Mouse (Mus musculus): ENCODE measurements around the gene Ggnbp2. TPM values are rescaled to one million over a fixed set of nuclear protein-coding genes. Genes with fewer than 3 reads are reported as not detected.
"Not testable (repeated sequence)": the region's sequence is repeated elsewhere in the genome, so short reads cannot be mapped to it uniquely, and the experiment has no call there.

Ggnbp2 gene
- polyA plus RNA-seq, 1 experiment from 2014 or later, result 74.7 TPM

GRCm38 (mm10) chr11:84882346-84882745, 11.7 kb upstream of the Ggnbp2 start:
- Histone ChIP-seq H3K4me2 (replicated peaks; ENCODE audit: low read depth, low read length) (no peak overlapping the region), H3K36me3 (ENCODE audit: control insufficient read depth, insufficient read depth, low read length) (peaks cover 44% of the 10 kb centered on the region), H3K27me3 (ENCODE audit: control insufficient read depth, insufficient read depth, low read length) (no peaks in the 10 kb centered on the region), H3K27ac (ENCODE audit: low read depth, low read length) (no peak overlapping the region), H3K9ac (ENCODE audit: low read depth, low read length) (no peak overlapping the region), H3K4me3 (ENCODE audit: low read length) (no peak overlapping the region), H3K9me3 (ENCODE audit: control insufficient read depth, low read length) (no peaks in the 10 kb centered on the region), H3K4me1 (ENCODE audit: control insufficient read depth, insufficient read depth, low read length) (peaks cover 11% of the 10 kb centered on the region)
- 92% methylated on average over 7 of the region's 7 CpGs for WGBS
- no peak for ATAC-seq (ENCODE audit: low FRiP score, low TSS enrichment)

- peak overlapping the region; percentile 94 for H3K27ac ChIP-seq (ENCODE audit: low read depth, low read length)
- peaks cover 37% of the 10 kb centered on the region for H3K36me3 ChIP-seq (ENCODE audit: control insufficient read depth, insufficient read depth, low read length)
- peak overlapping the region; percentile 95 for H3K4me3 ChIP-seq (ENCODE audit: low read length)
- H3K27me3 ChIP-seq (ENCODE audit: control insufficient read depth, insufficient read depth, low read length), result no peaks in the 10 kb centered on the region
- H3K9me3 ChIP-seq (ENCODE audit: control insufficient read depth, low read length), result no peaks in the 10 kb centered on the region
- 43% methylated on average over 9 of the region's 9 CpGs for WGBS
- no peak for ATAC-seq (ENCODE audit: low FRiP score, low TSS enrichment)
- H3K9ac ChIP-seq (ENCODE audit: low read depth, low read length), result peak overlapping the region; percentile 89
- H3K4me2 ChIP-seq (replicated peaks; ENCODE audit: low read depth, low read length), result peak overlapping the region; percentile 89
- H3K4me1 ChIP-seq (ENCODE audit: control insufficient read depth, insufficient read depth, low read length), result peaks cover 11% of the 10 kb centered on the region
These were observed 10.4 kb upstream of the Ggnbp2 start for GRCm38 (mm10) chr11:84880971-84881370.

GRCm38 (mm10) chr11:84880465-84880961, 9.9 kb upstream of the Ggnbp2 start:
- Histone ChIP-seq H3K27ac (ENCODE audit: low read depth, low read length) (peak overlapping the region; percentile 94), H3K27me3 (ENCODE audit: control insufficient read depth, insufficient read depth, low read length) (no peaks in the 10 kb centered on the region), H3K4me1 (ENCODE audit: control insufficient read depth, insufficient read depth, low read length) (peaks cover 11% of the 10 kb centered on the region), H3K9ac (ENCODE audit: low read depth, low read length) (peak overlapping the region; percentile 89), H3K4me3 (ENCODE audit: low read length) (peak overlapping the region; percentile 95), H3K4me2 (replicated peaks; ENCODE audit: low read depth, low read length) (peak overlapping the region; percentile 89), H3K36me3 (ENCODE audit: control insufficient read depth, insufficient read depth, low read length) (peaks cover 34% of the 10 kb centered on the region), H3K9me3 (ENCODE audit: control insufficient read depth, low read length) (no peaks in the 10 kb centered on the region)
- WGBS, result 0% methylated on average over 20 of the region's 24 CpGs
- peak; percentile 70 for ATAC-seq (ENCODE audit: low FRiP score, low TSS enrichment)

GRCm38 (mm10) chr11:84879772-84880464, 9.3 kb upstream of the Ggnbp2 start, which contains the start of the genes Myo19 and Pigw:
Myo19 (plus strand) TSS chr11:84880148.
Pigw (minus strand) TSS chr11:84880285.
- H3K4me2 ChIP-seq (replicated peaks; ENCODE audit: low read depth, low read length), result peak within 1 kb of the TSS; percentile 89
- H3K27ac ChIP-seq (ENCODE audit: low read depth, low read length), result peak within 1 kb of the TSS; percentile 94
- peak within 1 kb of the TSS; percentile 89 for H3K9ac ChIP-seq (ENCODE audit: low read depth, low read length)
- H3K4me3 ChIP-seq (ENCODE audit: low read length), result peak within 1 kb of the TSS; percentile 95
- peaks cover 11% of the 10 kb centered on the region for H3K4me1 ChIP-seq (ENCODE audit: control insufficient read depth, insufficient read depth, low read length)
- ATAC-seq (ENCODE audit: low FRiP score, low TSS enrichment), result peak; percentile 95
- H3K27me3 ChIP-seq (ENCODE audit: control insufficient read depth, insufficient read depth, low read length), result no peaks in the 10 kb centered on the region
- no peaks in the 10 kb centered on the region for H3K9me3 ChIP-seq (ENCODE audit: control insufficient read depth, low read length)
- under 1% methylated on average over 76 of the region's 81 CpGs for whole genome bisulfite sequencing
- H3K36me3 ChIP-seq (ENCODE audit: control insufficient read depth, insufficient read depth, low read length), result peaks cover 28% of the 10 kb centered on the region

- no peak for ATAC-seq (ENCODE audit: low FRiP score, low TSS enrichment)
- peak overlapping the region; percentile 89 for H3K9ac ChIP-seq (ENCODE audit: low read depth, low read length)
- peaks cover 28% of the 10 kb centered on the region; the same call in 1 of the 2 replicates for H3K36me3 ChIP-seq (ENCODE audit: control insufficient read depth, insufficient read depth, low read length)
- WGBS, result 23% methylated on average over 6 of the region's 7 CpGs
- H3K27ac ChIP-seq (ENCODE audit: low read depth, low read length), result peak overlapping the region; percentile 94; the same call in 1 of the 2 replicates
- peaks cover 11% of the 10 kb centered on the region for H3K4me1 ChIP-seq (ENCODE audit: control insufficient read depth, insufficient read depth, low read length)
- no peaks in the 10 kb centered on the region for H3K27me3 ChIP-seq (ENCODE audit: control insufficient read depth, insufficient read depth, low read length)
- peak overlapping the region; percentile 95 for H3K4me3 ChIP-seq (ENCODE audit: low read length)
- H3K9me3 ChIP-seq (ENCODE audit: control insufficient read depth, low read length), result no peaks in the 10 kb centered on the region
- H3K4me2 ChIP-seq (replicated peaks; ENCODE audit: low read depth, low read length), result peak overlapping the region; percentile 89
These were observed 8.6 kb upstream of the Ggnbp2 start for GRCm38 (mm10) chr11:84879007-84879771.

GRCm38 (mm10) chr11:84876020-84876419, 5.4 kb upstream of the Ggnbp2 start:
- H3K9ac ChIP-seq (ENCODE audit: low read depth, low read length); H3K4me3 ChIP-seq (ENCODE audit: low read length); ATAC-seq (ENCODE audit: low FRiP score, low TSS enrichment); H3K4me1 ChIP-seq (ENCODE audit: control insufficient read depth, insufficient read depth, low read length); H3K4me2 ChIP-seq (replicated peaks; ENCODE audit: low read depth, low read length); H3K27me3 ChIP-seq (ENCODE audit: control insufficient read depth, insufficient read depth, low read length); H3K27ac ChIP-seq (ENCODE audit: low read depth, low read length); H3K9me3 ChIP-seq (ENCODE audit: control insufficient read depth, low read length): not testable (repeated sequence)
- whole genome bisulfite sequencing, result no CpG with 5 or more reads among the region's 1 CpGs
- peaks cover 20% of the 10 kb centered on the region; the same call in 1 of the 2 replicates for H3K36me3 ChIP-seq (ENCODE audit: control insufficient read depth, insufficient read depth, low read length)

- no peak for ATAC-seq (ENCODE audit: low FRiP score, low TSS enrichment)
These were observed 2.6 kb upstream of the Ggnbp2 start for GRCm38 (mm10) chr11:84873042-84873833.

GRCm38 (mm10) chr11:84871548-84872069, 992 bp upstream of the Ggnbp2 start:
- peak overlapping the region; percentile 97; the same call in 1 of the 2 replicates for H3K9ac ChIP-seq (ENCODE audit: low read depth, low read length)
- H3K27ac ChIP-seq (ENCODE audit: low read depth, low read length), result peak overlapping the region; percentile 99
- ATAC-seq (ENCODE audit: low FRiP score, low TSS enrichment), result no peak
- H3K4me2 ChIP-seq (replicated peaks; ENCODE audit: low read depth, low read length), result peak overlapping the region; percentile 70
- no peaks in the 10 kb centered on the region for H3K27me3 ChIP-seq (ENCODE audit: control insufficient read depth, insufficient read depth, low read length)
- H3K4me1 ChIP-seq (ENCODE audit: control insufficient read depth, insufficient read depth, low read length), result peaks cover 11% of the 10 kb centered on the region; the same call in 1 of the 2 replicates
- peak overlapping the region; percentile 96 for H3K4me3 ChIP-seq (ENCODE audit: low read length)
- no peaks in the 10 kb centered on the region for H3K9me3 ChIP-seq (ENCODE audit: control insufficient read depth, low read length)
- WGBS, result 75% methylated on average over 4 of the region's 4 CpGs
- H3K36me3 ChIP-seq (ENCODE audit: control insufficient read depth, insufficient read depth, low read length), result peaks cover 5% of the 10 kb centered on the region; the same call in 1 of the 2 replicates

More at GRCm38 (mm10) chr11:84873042-84873833, 2.6 kb upstream of the Ggnbp2 start:
- WGBS, result 77% methylated on average over 1 of the region's 1 CpGs
- Histone ChIP-seq H3K27ac (ENCODE audit: low read depth, low read length) (no peak overlapping the region), H3K4me1 (ENCODE audit: control insufficient read depth, insufficient read depth, low read length) (peaks cover 3% of the 10 kb centered on the region; the same call in 1 of the 2 replicates), H3K9me3 (ENCODE audit: control insufficient read depth, low read length) (no peaks in the 10 kb centered on the region), H3K4me2 (replicated peaks; ENCODE audit: low read depth, low read length) (no peak overlapping the region), H3K4me3 (ENCODE audit: low read length) (no peak overlapping the region), H3K9ac (ENCODE audit: low read depth, low read length) (no peak overlapping the region), H3K36me3 (ENCODE audit: control insufficient read depth, insufficient read depth, low read length) (peaks cover 19% of the 10 kb centered on the region; the same call in 1 of the 2 replicates), H3K27me3 (ENCODE audit: control insufficient read depth, insufficient read depth, low read length) (no peaks in the 10 kb centered on the region)

Measured in kidney, embryonic 14.5 days (tissue).